Mouse (Mus musculus) heart, adult 11 months (tissue): ENCODE results near the gene Acsm3.
A peak's percentile ranks its signal among the peaks of the same experiment; 100 is the strongest.
"Not testable (repeated sequence)": the region's sequence is repeated elsewhere in the genome, so short reads cannot be mapped to it uniquely, and the experiment has no call there.

Source experiments
- DNase-seq: peaks from one replicate; pipeline ENCODE4 v3.0.0; 2022

Gene Acsm3

DNA sequence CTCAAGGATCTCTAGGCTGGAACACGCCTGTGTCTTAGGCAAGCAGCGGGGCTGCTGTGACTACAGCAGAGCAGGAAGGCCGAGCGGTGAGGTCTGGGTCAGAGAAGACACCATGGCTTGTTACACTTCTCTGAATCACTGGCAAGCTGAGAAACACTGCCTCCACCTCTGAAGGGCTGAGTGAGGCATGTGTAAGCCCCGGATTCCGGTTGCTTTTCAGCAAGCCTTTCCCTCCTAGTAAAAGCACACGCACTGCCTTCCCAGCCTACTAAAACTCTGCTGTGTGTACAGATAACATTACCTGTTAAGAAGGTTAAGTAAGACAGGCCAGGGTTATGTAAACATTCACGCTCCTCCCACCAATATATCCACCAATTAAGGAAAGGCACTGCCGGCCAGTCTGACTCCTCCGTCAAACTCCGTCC lies at the start of gene Acsm3:
Gene Acsm3 (plus strand): TSS at position 397 of the 425 bp plus-strand sequence.
- DNase-seq = peak; percentile 61

GRCm38 (mm10) chr7:119714111-119714510 lies 46.6 kb upstream of the Acsm3 start:
- DNase-seq = no peak

DNA sequence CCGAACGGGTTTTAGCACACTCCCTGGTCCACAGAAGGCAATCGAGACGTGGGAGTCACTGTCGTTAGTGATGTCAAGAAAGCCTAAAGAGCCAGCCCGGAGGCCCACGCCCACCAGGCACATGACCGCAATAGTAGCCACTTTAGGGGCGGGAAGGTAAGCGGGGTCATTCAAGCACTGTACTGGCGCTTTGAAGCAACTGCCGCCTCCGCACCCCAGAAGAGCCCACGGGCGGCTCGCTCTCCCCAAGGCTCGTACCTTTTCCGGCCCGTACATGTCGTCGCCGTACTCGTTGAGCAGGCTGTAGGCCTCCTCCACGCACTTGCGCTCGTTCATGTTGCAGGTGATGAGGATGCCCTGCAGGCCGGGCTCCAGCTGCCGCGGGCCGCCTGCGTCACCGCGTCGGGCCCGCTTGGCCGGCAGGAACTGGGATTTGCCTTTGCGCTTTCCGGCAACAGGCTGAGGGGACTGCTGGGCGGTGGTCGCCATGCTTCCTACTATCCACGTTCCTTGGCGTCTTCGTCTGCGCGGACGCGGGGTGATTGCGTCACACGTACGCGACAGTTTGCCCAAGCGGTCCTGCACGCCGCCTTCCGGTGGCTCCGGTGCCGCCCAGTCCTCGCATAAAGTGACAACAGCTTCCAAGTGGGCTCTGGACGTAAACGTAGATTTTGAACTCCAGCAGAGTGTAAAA lies 40.3 kb upstream of the Acsm3 start, which contains the start of gene Thumpd1:
Gene Thumpd1 (minus strand): TSS at position 546 of the 694 bp plus-strand sequence.
- peak; percentile 98 for DNase-seq

- no peak for DNase-seq
Measured at GRCm38 (mm10) chr7:119720947-119721310, 39.8 kb upstream of the Acsm3 start.

DNA sequence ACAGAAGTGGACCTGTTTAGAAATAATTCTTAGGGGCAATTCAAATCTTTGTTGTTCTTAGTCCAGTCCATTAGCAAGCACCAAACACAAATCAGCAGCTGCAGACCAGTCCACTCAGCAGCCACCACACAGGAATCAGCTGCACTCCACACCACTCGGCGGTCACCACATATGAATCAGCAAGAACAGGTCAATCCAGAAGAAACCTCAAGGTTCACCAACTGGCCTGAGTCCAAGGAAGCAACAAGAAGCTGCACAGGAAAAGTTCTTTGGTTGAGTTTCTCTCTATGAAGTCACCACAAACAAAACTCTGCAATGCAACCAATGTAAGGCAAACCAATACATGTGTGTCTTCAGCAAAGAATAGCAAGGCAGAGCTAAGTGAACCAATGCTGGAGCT lies 33.1 kb upstream of the Acsm3 start:
- DNase-seq = no peak

GRCm38 (mm10) chr7:119731262-119731661 lies 29.5 kb upstream of the Acsm3 start:
- not testable (repeated sequence) for DNase-seq

- no peak for DNase-seq
Measured at GRCm38 (mm10) chr7:119738877-119739276, 21.8 kb upstream of the Acsm3 start.

DNA sequence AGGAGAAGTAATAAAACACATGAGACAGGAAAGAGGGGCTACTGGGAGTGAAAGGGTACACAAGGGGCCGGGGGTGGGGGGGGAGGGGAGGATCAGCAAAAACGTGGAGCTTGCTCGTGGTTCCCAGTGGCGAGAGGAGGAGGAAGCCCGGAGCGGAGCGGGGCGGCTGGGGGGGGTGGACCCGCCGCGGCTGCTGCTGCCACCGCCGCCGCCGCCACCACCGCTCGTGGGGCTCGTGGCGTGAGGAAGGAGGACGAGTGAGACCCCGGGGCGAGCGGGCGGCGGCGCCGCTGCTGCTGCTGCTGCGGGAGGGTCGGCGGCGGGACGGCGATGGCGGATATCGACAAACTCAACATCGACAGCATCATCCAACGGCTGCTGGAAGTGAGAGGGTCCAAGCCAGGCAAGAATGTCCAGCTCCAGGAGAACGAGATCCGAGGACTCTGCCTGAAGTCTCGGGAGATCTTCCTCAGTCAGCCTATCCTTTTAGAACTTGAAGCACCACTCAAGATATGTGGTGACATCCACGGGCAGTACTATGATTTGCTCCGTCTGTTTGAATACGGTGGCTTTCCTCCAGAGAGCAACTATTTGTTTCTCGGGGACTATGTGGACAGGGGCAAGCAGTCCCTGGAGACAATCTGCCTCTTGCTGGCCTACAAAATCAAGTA lies 20.8 kb upstream of the Acsm3 start:
- DNase-seq = not testable (repeated sequence)

GRCm38 (mm10) chr7:119744321-119744720 lies 16.4 kb upstream of the Acsm3 start:
- no peak for DNase-seq

- DNase-seq = no peak
Measured at GRCm38 (mm10) chr7:119745869-119746268, 14.9 kb upstream of the Acsm3 start.

DNA sequence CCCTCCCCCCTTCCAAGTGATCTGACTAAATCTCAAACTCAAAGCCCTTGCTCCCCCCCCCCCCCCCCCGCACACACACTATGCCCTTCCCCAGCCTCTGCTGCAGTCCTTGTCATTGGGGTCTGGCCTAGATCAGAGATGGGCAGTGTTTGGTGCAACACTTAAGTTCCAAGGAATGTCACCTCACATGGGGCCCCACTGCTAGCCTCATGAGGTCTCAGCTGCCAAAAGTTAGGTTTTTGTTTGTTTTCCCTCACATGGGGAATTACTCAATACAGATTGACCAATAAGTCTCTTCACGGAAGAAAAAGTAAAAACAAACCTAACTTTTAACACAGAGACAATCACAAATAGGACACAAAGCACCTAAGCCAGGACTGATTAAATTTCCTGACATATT lies 12.0 kb upstream of the Acsm3 start:
- peak; percentile 70 for DNase-seq

DNA sequence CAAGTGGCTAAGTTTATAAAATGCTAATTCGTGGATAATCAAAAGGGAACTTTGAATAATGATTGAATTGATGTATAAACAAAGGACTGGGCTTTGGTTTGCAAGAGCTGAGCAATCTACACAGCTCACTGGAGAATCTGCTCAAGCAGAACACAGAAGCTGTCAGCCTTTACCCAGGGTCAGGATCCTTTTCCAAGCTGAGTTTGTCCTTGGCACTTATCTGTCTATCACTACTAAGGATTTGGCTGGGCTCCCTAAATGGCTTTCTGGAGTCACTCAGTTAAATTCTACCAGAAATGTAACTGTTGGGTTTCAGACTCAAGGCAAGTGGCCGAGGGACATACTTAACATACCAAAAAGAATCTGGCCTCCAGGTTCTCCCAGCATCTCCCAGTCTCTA lies 10.8 kb upstream of the Acsm3 start:
- DNase-seq = peak; percentile 79

DNA sequence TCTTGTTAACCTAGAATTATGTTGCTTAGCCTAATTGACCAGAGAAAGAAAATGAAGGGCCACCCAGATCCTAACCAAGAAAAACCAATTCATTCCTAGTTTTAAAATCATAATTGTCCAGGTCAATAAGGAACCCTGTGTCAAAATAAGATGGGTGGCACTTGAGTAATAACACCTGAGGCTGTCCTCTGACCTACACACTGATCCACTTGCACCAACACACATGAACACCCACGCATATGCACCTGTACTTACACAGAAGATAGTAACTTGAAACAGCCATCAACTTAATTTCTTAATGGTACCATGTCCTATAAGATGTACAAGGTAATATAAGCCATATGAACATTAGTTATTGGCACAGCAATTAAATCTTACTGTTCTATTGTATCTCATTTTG lies 7.0 kb upstream of the Acsm3 start:
- no peak for DNase-seq

GRCm38 (mm10) chr7:119762166-119762697 lies 1.5 kb downstream of the Acsm3 start:
- DNase-seq = no peak

DNA sequence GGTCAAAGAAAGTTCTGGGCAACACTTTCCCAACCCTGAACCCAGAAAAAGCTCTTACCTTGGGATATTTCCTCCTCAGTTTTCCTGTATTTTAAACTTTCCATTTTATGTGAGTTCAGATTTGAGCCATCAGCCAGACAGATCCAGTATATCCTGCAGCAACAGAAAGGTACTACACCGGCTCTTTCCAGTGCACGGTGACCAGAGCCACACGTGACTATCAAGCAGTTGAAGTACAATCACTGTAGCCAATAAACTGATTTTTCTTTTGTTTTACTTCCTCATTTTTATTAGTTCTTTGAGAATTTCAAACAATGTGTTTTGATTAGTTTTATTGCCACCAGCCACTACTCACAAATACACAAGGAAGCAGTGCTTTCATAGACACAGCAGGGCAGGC lies 3.7 kb downstream of the Acsm3 start:
- no peak for DNase-seq

DNA sequence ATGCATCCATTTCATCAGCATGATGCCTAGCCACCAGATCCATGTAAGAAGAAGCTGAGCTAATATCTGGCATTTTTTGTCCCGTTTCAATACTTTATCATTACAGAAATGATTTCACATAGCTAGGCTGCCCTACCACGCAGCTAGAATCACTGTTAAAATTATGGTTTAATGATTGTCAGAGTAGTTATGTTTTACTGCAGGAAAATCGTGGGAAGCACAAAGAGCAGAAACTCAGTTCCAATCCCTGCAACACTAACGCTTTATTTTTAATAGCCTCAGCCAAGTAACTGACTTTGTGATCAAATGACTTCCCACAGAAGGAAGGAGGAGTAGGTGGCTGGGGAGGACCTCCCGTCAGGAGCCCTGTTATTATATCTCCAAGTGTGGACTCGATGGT lies 6.3 kb downstream of the Acsm3 start:
- DNase-seq = peak; percentile 69

- no peak for DNase-seq
Measured at GRCm38 (mm10) chr7:119769895-119770294, 9.2 kb downstream of the Acsm3 start.

GRCm38 (mm10) chr7:119783453-119783852 lies 22.7 kb downstream of the Acsm3 start:
- peak; percentile 97 for DNase-seq

- peak; percentile 22 for DNase-seq
Measured at GRCm38 (mm10) chr7:119784908-119785307, 24.2 kb downstream of the Acsm3 start.

GRCm38 (mm10) chr7:119789024-119789423 lies 28.3 kb downstream of the Acsm3 start:
- no peak for DNase-seq

- DNase-seq = peak; percentile 98
Measured at GRCm38 (mm10) chr7:119793586-119794250, 33.0 kb downstream of the Acsm3 start, which contains the start of the genes Rexo5 and Eri2. Rexo5 (plus strand) TSS chr7:119794006. Eri2 (minus strand) TSS chr7:119794058.

- no peak for DNase-seq
Measured at GRCm38 (mm10) chr7:119794251-119794638, 33.5 kb downstream of the Acsm3 start.

GRCm38 (mm10) chr7:119795311-119795710 lies 34.6 kb downstream of the Acsm3 start:
- DNase-seq = no peak

DNA sequence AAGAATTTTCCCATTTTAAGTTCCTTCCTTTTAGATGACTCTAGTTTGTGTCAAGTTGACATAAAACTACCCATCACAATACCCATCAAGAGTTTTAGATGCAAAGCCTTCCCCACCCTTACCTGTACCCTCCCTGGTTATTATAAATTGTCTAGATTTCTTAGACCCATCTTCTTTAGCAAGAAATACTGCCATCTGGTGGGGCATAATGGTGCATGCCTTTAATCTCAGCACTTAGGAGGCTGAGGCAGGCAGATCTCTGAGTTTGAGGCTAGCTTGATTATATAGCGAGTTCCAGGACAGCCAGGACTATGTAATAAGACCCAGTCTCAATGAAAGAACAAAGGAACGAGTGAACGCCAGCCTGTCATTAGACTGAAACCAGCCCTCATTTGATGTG lies 39.8 kb downstream of the Acsm3 start:
- no peak for DNase-seq
